Mouse (Mus musculus) MEL (cell line): ENCODE results near the gene Acaa1a.

ENCODE experiments used
- CTCF ChIP-seq, 3 experiments: IDR thresholded peaks in 2 of 3; conservative IDR thresholded peaks in 1 of 3; 2 replicates each; pipeline ENCODE4 v1.5.1; 2011 to 2012; ENCODE audit warnings: low read length in 3 of 3, low read depth in 2 of 3, mild to moderate bottlenecking in 2 of 3, improper control_type of control experiment in 1 of 3, inconsistent platforms in 1 of 3, mixed read lengths in 1 of 3, moderate library complexity in 1 of 3; ENCODE audit not compliant: control insufficient read depth in 1 of 3, insufficient read depth in 1 of 3, poor library complexity in 1 of 3, severe bottlenecking in 1 of 3
- ELF1 ChIP-seq: IDR thresholded peaks from 2 replicates; pipeline ENCODE4 v1.6.1; 2014; ENCODE audit warnings: low read depth, mild to moderate bottlenecking, inconsistent platforms, low read length, improper control_type of control experiment, moderate library complexity
- GABPA ChIP-seq: IDR thresholded peaks from 2 replicates; pipeline ENCODE4 v1.6.1; 2012; ENCODE audit warnings: low read depth, mild to moderate bottlenecking, inconsistent platforms, low read length, improper control_type of control experiment, moderate library complexity

DNA sequence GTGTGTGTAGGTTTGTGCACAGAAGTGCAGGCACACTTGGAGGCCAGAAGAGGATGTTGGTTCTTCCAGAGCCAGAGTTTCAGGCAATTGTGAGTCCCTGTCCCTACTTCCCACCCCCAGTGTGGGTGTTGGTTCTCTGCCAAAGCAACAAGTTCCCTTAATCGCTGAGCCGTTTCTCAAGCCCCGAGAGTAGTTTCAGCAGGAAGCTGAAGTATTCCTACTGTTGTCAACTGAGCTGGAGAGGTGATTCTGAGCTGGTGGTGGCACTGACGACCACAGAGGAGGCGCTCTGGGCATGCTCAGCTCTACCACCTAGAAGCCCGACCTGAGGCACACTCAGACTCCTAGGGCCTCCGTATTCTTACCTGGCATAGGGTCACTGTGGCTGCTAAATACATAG, 25.8 kb downstream of the Acaa1a start, which contains the start of gene Slc22a14:
- TF ChIP-seq GABPA (no peak), CTCF (IDR thresholded peaks at IDR 0.05 in 2 of 3, conservative IDR thresholded peaks at IDR 0.05 in 1 of 3; ENCODE audit: control insufficient read depth in 1 of 3, insufficient read depth in 1 of 3, low read depth in 2 of 3, low read length in 3 of 3, poor library complexity in 1 of 3, severe bottlenecking in 1 of 3) (no peak; a peak in 1 of 6 replicates), ELF1 (no peak)
